Mouse (Mus musculus) hindbrain, embryonic 16.5 days (tissue): ENCODE data around the gene Rab36. TPM values are rescaled to one million over a fixed set of nuclear protein-coding genes. Genes with fewer than 3 reads are reported as not detected.
"Not testable (repeated sequence)": the region's sequence is repeated elsewhere in the genome, so short reads cannot be mapped to it uniquely, and the experiment has no call there.

Experiments
- ATAC-seq: fragments of 200-750 bp; cut with Nextera tagmentation; 2 replicates; pipeline ENCODE4 v1.8.0; 2017; ENCODE audit warnings: moderate TSS enrichment, moderate library complexity
- H3K27ac ChIP-seq: fragments of 300-500 bp; sonication (generic); 2 replicates; pipeline ENCODE4 v1.5.1; 2014; ENCODE audit warnings: low read depth, mild to moderate bottlenecking, control low read depth, low read length, moderate library complexity
- H3K27me3 ChIP-seq: fragments of 300-500 bp; sonication (generic); replicated peaks from 2 replicates; pipeline ENCODE4 v1.6.1; 2014; ENCODE audit warnings: low read length; ENCODE audit not compliant: control insufficient read depth, insufficient read depth
- H3K36me3 ChIP-seq: fragments of 300-500 bp; sonication (generic); 2 replicates; pipeline ENCODE4 v1.6.1; 2014; ENCODE audit warnings: mild to moderate bottlenecking, low read length, moderate library complexity, mixed read lengths; ENCODE audit not compliant: control insufficient read depth, insufficient read depth
- H3K4me1 ChIP-seq: fragments of 300-500 bp; sonication (generic); 2 replicates; pipeline ENCODE4 v1.6.1; 2014; ENCODE audit warnings: low read depth, low read length; ENCODE audit not compliant: control insufficient read depth, insufficient read depth
- H3K4me2 ChIP-seq: fragments of 300-500 bp; sonication (generic); 2 replicates; pipeline ENCODE4 v1.6.1; 2014; ENCODE audit warnings: mild to moderate bottlenecking, low read length, control low read depth, moderate library complexity
- H3K4me3 ChIP-seq: fragments of 300-500 bp; sonication (generic); 2 replicates; pipeline ENCODE4 v1.5.1; 2014; ENCODE audit warnings: mild to moderate bottlenecking, low read length, control low read depth, moderate library complexity
- H3K9ac ChIP-seq: fragments of 300-500 bp; sonication (generic); 2 replicates; pipeline ENCODE4 v1.6.1; 2014; ENCODE audit warnings: low read depth, mild to moderate bottlenecking, control low read depth, low read length, moderate library complexity
- H3K9me3 ChIP-seq: fragments of 300-500 bp; sonication (generic); 2 replicates; pipeline ENCODE4 v1.6.1; 2014; ENCODE audit warnings: mild to moderate bottlenecking, low read length, moderate library complexity; ENCODE audit not compliant: control insufficient read depth
- WGBS: fragments of 180-500 bp; shearing (Covaris S2); extraction: QIAGEN DNeasy Blood & Tissue Kit; methylation state at CpG from one replicate; pipeline ENCODE4 v1.1.7; 2014; 5-methylcytosine and 5-hydroxymethylcytosine counted together
- polyA plus RNA-seq: library from polyadenylated mRNA; unstranded; fragments of >200 nt; fragmentation: Nextera tagmentation; extraction: Ambion mirVana; gene quantifications from 2 replicates; pipeline ENCODE4 v1.2.1, GENCODE M21; 2015

The Rab36 gene
- polyA plus RNA-seq, 1 experiment from 2014 or later = 19.5 TPM

DNA sequence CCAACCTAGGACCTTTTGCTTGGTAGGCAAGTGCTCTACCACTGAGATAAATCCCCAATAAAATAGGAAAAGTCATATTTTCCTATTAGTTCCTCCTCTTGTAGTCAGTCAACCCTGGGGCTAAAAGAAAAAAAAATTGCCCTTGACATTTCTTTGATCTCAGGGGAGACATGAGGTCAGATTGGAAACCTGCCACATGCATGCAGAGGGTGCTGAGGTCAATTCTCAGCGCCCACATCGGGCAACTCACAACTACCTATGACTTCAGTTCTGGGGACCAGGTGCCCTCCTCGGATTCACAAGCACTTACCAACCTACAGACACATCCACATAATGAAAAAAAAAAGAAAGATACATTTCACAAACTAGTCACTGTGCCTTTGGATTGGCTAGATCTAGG, 6.6 kb upstream of the Rab36 start:
- peaks cover 11% of the 10 kb centered on the region for H3K4me1 ChIP-seq
- no peak overlapping the region for H3K4me2 ChIP-seq
- no peaks in the 10 kb centered on the region for H3K36me3 ChIP-seq
- WGBS = 91% methylated on average over 3 of the region's 3 CpGs
- H3K27ac ChIP-seq = no peak overlapping the region
- no peaks in the 10 kb centered on the region for H3K9me3 ChIP-seq
- H3K9ac ChIP-seq = no peak overlapping the region
- H3K27me3 ChIP-seq = no peaks in the 10 kb centered on the region
- no peak overlapping the region for H3K4me3 ChIP-seq
- no peak for ATAC-seq

DNA sequence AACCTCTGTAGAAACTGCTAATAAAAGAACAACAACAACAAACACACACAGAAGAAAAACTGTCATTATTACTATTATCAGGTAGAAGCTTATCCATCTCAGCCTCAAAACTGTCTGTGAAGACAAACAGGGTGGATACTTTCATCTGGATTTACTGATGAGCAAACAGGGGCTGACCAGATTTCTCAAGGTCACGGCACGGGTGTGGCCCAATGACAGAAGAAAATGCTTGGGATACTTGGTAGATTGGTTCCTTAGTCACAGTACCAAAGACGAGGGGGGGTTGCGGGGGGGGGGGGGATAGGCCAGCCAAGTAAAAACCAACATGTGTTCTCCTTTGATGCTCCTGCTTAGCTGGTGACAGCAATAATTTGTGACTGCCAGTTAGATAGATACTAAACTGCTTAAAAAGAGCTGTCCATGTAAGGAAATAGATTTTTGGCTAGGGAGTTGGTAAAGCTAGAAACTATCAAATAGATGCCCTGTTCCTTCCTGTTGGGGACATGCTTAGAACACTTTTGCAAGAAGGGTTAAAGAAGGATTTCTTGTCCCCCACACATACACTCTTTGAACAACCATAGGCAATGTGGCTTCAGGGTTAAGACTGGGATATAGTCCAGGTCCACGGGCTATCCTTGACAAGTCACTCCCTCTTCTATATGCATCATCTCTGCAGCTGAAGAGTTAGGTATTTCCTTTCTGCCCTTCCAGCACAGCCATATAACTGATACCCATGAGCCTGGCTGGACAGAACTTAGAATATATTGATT, 5.3 kb upstream of the Rab36 start:
- Histone ChIP-seq H3K36me3 (no peaks in the 10 kb centered on the region), H3K4me2 (no peak overlapping the region), H3K9me3 (no peaks in the 10 kb centered on the region), H3K27ac (no peak overlapping the region), H3K4me1 (peaks cover 12% of the 10 kb centered on the region), H3K9ac (no peak overlapping the region), H3K27me3 (no peaks in the 10 kb centered on the region), H3K4me3 (no peak overlapping the region)
- 72% methylated on average over 5 of the region's 5 CpGs for WGBS
- no peak for ATAC-seq

DNA sequence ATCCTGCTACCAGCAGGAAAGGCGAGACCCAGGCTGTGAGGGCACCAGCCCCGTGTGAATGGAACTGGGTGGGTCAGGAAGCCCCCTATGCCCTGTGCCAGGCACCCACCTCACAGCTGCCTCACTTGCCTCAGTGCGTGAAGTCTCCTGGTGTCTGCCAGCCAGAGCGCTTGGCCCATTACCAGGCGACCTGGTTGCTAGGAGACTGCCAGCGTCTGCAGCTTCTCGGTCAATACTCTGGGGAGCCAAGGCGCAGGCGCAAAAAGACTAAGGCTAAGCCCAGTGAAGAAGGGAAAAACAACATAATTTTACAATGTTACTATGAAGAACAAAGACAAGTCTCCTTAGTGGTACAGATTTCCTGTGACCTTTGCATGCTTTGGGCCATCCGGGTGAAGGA, 4.5 kb upstream of the Rab36 start, which contains the start of gene Rsph14:
TSS of gene Rsph14 (minus strand) at position 192 of the 400 bp plus-strand sequence.
- WGBS = 10% methylated on average over 10 of the region's 10 CpGs
- no peak within 1 kb of the TSS for H3K9ac ChIP-seq

DNA sequence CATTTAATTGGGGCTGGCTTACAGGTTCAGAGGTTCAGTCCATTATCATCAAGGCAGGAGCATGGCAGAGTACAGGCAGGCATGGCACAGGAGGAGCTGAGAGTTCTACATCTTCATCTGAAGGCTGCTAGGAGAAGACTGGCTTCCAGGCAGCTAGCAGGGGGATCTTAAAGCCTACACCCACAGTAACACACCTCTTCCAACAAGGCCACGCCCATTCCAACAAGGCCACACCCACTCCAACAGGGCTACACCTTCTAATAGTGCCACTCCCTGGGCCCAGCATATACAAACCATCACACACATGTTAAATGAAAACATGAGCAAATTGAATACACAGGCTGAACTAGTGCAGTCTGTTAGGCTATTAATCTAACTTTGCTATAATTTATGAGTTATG, 5.2 kb downstream of the Rab36 start:
- H3K9ac ChIP-seq, H3K4me1 ChIP-seq, H3K4me3 ChIP-seq, H3K27ac ChIP-seq, H3K4me2 ChIP-seq, H3K9me3 ChIP-seq, ATAC-seq, H3K27me3 ChIP-seq, H3K36me3 ChIP-seq: not testable (repeated sequence)
- 20% methylated on average over 1 of the region's 1 CpGs for WGBS

More for the DNA sequence above, 4.5 kb upstream of the Rab36 start, which contains the start of gene Rsph14:
- Histone ChIP-seq H3K27ac (peak within 1 kb of the TSS; percentile 41), H3K4me3 (0 out of 2 replicates have a peak within 1 kb of the TSS, but pooled peaks have one; percentile 0), H3K36me3 (no peaks in the 10 kb centered on the region), H3K4me1 (peaks cover 17% of the 10 kb centered on the region), H3K4me2 (peak within 1 kb of the TSS; percentile 31), H3K27me3 (no peaks in the 10 kb centered on the region), H3K9me3 (no peaks in the 10 kb centered on the region)
- ATAC-seq = peak; percentile 70

DNA sequence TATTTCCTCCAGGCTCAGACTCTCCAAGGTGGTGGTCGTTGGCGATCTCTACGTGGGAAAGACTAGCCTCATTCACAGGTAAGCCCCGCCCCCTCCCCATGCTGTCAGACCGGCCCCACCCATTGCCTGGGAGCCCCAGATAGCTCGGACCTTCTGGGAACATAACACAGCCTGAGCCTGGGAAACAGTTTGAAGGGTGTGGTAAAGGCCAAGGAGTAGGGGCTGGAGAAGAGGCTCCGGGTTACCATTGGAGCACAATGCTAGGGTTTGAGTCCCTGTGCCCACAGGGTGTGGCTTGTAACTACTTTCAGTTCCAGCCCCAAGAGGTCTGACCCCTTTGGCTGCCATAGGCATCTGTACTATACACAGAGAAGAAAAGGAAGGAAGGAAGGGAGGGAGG, 7.6 kb downstream of the Rab36 start:
- 51% methylated on average over 7 of the region's 7 CpGs for WGBS
- Histone ChIP-seq H3K9me3 (no peaks in the 10 kb centered on the region), H3K4me3 (no peak overlapping the region), H3K4me2 (no peak overlapping the region), H3K27me3 (no peaks in the 10 kb centered on the region), H3K36me3 (peaks cover 5% of the 10 kb centered on the region; the same call in 1 of the 2 replicates), H3K27ac (no peak overlapping the region), H3K9ac (no peak overlapping the region), H3K4me1 (no peaks in the 10 kb centered on the region)
- no peak for ATAC-seq

DNA sequence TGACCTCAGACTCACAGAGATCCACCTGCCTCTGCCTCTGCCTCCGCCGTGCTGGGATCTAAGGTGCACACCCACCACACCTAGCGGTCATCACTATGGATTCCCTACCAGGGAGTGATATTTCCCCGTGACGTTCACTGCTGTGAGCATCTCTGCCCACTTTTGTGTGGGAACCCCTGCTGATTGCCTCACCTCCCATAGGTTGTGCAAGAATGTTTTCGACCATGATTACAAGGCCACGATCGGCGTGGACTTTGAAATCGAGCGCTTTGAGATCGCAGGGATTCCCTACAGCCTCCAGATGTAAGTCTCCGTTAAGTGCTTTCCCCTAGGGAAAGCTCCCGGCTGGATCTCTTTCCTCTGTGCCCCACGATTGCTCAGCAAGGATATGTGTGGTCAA, 9.0 kb downstream of the Rab36 start:
- WGBS = 92% methylated on average over 15 of the region's 15 CpGs

DNA sequence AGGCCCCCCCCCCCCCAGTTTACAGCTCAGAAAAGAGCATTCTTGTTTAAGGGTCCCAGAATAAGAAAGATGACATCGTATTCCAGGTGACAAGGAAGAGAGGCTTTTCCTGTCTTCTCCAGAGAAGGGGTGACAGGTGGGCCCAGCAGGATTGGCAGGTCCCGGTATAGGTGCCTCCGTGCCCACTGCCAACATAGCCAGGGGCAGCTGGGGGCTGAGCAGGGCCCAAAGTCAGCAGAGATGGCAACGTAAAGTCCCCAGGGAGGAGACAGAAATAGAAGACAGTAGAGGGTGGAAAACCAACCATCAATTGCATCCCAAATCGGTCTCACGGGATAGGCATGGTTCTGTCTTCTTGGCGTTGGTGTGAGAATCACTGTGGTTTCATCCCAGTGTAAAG, 11.9 kb downstream of the Rab36 start:
- no peak overlapping the region for H3K4me2 ChIP-seq
- H3K9me3 ChIP-seq = no peaks in the 10 kb centered on the region
- no peak for ATAC-seq
- no peak overlapping the region for H3K9ac ChIP-seq
- H3K4me1 ChIP-seq = no peaks in the 10 kb centered on the region
- 93% methylated on average over 7 of the region's 7 CpGs for WGBS
- no peaks in the 10 kb centered on the region for H3K27me3 ChIP-seq
- H3K27ac ChIP-seq = no peak overlapping the region
- H3K4me3 ChIP-seq = no peak overlapping the region
- H3K36me3 ChIP-seq = peaks cover 5% of the 10 kb centered on the region; the same call in 1 of the 2 replicates

More for the DNA sequence above, 9.0 kb downstream of the Rab36 start:
- H3K9me3 ChIP-seq = no peaks in the 10 kb centered on the region
- ATAC-seq = no peak
- no peaks in the 10 kb centered on the region for H3K27me3 ChIP-seq
- H3K9ac ChIP-seq = no peak overlapping the region
- H3K36me3 ChIP-seq = peaks cover 5% of the 10 kb centered on the region; the same call in 1 of the 2 replicates
- no peak overlapping the region for H3K4me2 ChIP-seq
- H3K27ac ChIP-seq = no peak overlapping the region
- no peaks in the 10 kb centered on the region for H3K4me1 ChIP-seq
- H3K4me3 ChIP-seq = no peak overlapping the region

DNA sequence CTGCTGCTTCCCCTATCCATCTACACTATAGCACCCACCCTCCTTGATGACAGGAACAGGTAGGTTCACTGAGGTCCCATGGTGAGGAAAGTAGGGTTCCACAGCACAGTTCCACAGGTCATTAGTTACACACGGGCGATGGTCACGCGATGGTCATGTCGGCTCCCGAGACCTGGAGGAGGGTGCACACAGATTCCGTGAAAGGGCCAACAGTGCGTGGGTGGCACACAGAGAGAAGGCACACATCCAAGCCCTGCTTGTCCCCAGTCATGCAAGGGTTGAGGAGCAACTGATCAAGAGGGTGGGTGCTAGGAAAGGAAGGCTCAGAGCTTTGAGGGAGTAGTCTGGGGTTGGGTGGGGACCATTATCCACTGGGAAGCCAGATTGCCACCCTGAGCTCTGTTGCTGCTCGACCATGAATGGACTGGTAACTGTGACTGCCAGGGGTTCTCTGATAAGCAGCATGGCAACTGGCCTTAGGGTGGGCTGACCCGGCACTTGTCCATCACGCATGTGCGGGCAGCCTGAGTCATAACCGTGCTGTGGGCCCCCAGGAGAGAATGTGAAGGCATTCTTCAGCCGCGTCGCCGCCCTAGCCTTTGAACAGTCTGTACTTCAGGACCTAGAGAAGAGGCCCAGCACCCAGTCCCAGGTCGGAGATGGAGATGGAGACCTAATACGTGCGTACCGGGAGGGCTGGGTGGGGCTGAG, 14.7 kb downstream of the Rab36 start:
- Histone ChIP-seq H3K36me3 (no peaks in the 10 kb centered on the region; the same call in 1 of the 2 replicates), H3K4me2 (no peak overlapping the region), H3K9ac (no peak overlapping the region), H3K9me3 (no peaks in the 10 kb centered on the region), H3K27ac (no peak overlapping the region), H3K4me3 (no peak overlapping the region), H3K27me3 (no peaks in the 10 kb centered on the region), H3K4me1 (peaks cover 4% of the 10 kb centered on the region)
- 94% methylated on average over 21 of the region's 21 CpGs for WGBS
- ATAC-seq = no peak

DNA sequence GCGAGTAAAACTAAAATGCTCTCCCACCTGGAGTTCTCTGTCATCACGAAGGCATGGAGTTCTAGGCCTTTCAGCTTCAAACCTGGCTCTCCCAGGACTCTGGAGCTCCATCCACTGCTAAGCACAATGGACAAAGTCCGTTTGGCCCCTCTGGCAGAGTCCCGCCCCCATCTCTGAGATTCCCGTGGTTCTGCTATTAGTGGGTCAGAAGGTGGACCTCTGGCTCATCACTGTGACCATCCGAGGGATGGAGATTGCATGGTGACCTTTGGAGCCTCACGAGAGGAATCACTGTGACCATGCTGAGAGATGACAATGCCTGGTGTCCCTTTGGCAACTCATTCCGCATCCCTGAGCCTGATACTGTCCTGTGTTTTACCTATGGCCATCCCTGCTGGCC, 16.0 kb downstream of the Rab36 start:
- H3K9me3 ChIP-seq = no peaks in the 10 kb centered on the region
- no peak for ATAC-seq
- H3K4me3 ChIP-seq = no peak overlapping the region
- H3K36me3 ChIP-seq = no peaks in the 10 kb centered on the region; the same call in 1 of the 2 replicates
- H3K9ac ChIP-seq = no peak overlapping the region
- H3K4me1 ChIP-seq = peaks cover 4% of the 10 kb centered on the region
- no peaks in the 10 kb centered on the region for H3K27me3 ChIP-seq
- no peak overlapping the region for H3K4me2 ChIP-seq
- H3K27ac ChIP-seq = no peak overlapping the region
- WGBS = 77% methylated on average over 8 of the region's 8 CpGs
